Mouse (Mus musculus): ENCODE data around the gene Gm7534.

The Gm7534 gene

DNA sequence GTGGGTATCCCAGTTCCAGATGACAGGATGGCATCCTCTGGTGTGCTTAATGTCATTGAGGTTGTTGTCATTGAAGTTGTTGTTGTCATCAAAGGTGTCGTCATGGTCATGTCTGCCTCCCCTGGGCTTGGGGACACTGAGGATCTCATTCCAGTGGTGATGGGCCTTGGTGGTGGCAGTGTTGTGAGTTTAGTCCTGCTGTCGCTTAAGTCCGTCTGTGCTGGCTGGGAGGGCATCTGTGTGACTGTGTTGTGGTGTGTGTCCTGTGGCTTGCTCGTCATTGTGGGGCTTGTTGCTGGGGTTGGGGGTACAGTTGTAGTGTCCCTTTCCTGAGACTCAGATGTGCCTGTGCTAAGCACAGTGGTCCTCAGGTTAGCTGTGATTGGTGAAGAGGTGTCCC lies at the start of gene Gm7534:
TSS of gene Gm7534 (minus strand) at position 101 of the 400 bp plus-strand sequence.
- WGBS, result 94% methylated on average over 4 of the region's 4 CpGs

DNA sequence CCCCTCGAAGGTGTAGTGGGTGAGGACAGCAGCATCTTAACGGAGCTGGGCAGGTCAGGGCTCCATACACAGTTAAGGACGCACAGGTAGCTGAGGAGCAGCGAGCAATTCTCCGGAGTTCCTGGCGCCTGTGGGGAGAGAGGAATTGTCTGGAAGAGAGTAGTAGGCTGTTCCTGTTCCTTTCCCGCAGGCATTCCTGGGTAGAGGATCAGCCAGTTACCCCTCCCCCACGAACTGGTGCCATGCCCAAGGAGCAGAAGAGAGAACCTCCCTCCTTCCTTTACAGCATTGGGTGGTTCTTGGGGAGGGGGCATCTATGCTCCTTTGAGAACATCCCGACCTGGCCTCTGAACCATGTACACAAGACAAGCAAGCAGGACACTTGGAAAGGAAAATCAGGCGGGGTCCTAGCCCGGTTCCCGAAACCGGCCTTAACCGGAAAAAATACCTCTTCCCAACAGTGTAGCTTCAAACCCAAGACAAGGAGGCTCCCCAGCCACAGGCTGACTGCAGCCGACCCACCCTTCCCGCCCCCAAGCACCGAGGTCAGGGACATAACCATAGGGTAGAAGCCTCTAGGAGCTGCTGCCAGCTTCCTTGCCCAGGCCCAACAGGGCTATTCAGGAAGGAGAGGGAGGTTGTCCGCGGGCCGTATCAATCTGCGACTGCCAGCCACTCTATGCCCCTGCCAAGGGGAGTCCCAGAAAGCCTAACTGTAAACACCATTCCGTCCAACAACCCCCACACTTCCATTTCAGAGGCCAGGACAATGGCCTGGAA lies 49.5 kb upstream of the Gm7534 start:
- 27% methylated on average over 22 of the region's 22 CpGs for WGBS

DNA sequence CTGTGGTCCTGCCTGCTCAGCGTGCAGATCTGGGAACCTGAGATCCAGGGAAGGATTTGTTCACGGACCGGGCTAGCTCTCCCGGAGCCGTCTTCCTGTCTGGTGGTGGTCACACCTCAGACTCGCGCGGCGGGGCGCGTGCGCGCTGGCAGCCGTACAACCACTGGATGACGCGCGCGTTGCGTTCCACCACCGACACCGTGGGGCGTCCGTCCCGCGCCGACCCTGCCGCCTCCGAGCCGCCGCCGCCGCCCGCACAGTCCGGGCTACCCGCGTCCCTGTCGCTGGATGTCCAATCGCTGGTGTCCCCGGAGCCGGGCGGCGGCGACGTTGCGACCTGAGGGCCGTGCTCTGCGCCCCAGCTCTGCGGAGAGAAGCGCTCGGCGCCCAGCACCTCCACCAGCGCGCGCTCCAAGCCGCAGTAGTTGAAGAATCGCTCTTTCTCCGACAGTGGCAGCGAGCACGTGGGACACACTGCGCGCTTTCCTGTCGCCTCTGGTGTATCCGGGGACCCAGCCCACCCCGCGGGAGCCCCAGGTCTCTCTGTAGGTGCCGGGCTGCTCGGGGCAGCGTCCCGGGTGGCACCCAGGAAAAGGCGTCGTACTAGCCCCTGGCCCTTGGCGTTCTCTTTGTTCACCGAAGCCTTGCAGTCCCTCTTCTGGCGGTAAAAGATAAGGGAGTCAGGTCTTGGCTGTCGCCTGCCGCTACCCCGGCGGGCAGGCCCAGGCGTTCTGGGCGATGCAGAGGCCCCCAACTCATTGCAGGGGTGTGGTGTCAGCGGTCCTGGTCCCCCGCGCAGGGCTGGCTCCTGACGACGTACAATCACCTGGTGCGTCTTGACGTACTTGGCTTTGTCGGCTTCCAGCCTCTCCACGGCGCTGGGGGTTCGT lies 48.7 kb upstream of the Gm7534 start:
- 2% methylated on average over 91 of the region's 91 CpGs for WGBS

DNA sequence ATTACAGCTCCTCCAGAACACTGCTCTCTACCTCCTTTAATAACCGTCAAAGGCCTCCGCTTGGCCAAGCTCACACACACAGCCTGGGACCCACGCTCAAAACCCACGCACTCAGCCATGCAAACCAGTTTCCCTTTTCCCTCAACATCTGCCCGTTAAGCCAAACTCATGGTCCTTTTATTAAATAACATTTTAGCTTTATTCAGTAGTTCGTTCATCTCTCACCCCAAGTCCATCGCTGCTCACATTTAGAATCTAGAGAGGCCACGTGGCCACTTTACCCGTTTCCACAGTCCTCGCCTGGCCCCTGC lies 48.1 kb upstream of the Gm7534 start:
- 3% methylated on average over 10 of the region's 10 CpGs for WGBS

DNA sequence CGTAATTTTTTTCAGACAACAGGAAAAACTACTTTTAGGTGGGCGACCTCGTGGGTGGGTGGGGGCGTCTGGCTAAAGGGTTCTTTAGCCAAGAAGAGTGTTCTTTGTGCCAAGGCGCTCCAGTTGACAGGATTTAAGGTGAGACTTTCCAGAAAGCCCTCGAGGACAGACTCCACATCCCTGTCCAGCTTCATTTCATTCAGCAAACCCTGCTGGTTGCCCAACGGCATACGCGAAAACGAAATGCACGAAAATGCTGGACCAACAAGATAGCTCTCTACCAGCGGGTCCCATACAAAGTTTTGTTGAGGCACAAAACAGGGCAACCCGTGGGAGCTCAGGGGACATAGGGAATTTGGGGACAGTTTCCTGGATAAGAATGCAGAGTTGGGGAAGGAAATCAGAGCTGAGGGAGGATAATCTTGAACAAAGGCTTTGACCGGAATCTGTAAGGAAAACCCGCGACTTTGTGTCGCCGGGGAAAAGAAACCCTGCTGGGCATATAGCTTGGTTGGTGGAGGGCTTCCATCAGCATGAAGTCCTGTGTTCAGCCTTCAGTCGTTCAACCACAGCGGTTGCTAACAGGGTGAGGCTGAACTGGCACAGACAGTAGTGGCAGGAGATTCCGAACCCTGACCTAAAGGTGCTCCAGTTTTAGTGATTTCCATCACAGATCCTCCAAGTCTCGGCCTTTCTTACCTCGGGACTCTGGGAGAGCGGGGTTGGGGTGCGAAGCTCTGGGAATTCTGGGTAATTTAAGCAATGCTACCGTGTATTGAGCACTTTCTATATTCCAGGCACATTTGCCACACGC lies 47.5 kb upstream of the Gm7534 start:
- WGBS, result 7% methylated on average over 27 of the region's 27 CpGs

DNA sequence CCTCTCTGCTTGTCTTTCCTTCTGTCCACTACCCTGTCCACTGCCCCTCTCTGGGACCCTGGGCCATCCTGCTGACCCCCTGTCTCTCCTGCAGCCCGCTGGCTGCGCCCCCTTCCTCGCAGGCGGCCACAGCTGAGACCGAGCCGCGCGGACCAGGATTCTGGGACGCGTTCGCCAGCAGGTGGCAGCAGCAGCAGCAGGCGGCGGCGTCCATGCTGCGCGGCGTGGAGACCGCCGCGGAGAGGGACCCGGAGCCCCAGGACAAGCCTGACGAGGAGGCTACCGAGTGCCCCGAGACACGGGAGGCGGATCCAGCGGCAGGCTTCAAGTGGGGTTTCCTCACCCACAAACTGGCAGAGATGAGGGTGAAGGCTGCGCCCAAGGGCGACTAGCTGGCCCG lies 46.8 kb upstream of the Gm7534 start:
- 2% methylated on average over 30 of the region's 30 CpGs for WGBS

DNA sequence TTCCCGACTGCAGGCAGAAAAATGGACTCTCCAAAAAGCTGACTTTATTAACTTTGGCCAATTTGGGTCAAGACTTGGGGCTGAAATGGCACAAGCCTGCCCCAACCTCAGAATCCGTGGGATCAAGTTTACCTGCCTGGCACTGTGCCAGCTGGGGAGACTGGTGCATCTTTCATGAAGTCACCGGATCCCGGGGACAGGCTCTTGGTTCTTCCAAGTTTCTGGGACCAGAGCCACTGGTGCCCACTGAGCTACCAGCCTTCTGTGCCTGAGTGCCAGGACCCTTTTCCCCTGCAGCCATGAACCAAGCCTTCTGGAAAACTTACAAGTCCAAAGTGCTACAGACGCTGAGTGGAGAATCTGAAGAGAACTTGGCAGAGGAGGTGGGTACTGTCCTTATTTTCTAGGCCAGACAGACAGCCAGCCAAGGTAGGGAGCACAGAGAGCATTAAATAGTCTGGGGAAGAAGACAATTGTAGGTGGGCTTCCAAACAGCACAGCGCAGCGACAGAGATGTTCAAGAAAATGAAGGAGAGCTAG lies 44.0 kb upstream of the Gm7534 start, which contains the start of gene Gm30191:
TSS of gene Gm30191 (plus strand) at position 217 of the 540 bp plus-strand sequence.
- 65% methylated on average over 7 of the region's 7 CpGs for WGBS

DNA sequence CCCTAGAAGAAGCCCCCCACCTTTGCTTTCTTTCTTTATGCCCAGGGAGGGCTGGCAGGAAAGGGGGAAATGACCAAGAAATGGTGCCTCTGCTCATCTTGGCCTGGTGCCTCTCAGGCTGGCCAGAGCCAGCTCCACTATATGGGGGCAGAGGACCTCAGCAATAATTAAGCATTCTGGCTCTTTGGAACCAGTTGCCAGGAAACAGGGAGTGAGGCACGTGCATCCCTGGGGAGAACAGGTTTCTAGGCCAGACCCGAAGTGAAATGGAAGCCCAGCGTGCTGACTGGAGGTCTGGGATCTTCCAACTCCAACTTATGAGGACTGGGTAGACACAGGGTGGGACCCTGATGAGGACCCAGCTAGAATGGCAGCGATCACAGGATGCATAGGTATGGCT lies 43.5 kb upstream of the Gm7534 start:
- WGBS, result 49% methylated on average over 4 of the region's 4 CpGs

DNA sequence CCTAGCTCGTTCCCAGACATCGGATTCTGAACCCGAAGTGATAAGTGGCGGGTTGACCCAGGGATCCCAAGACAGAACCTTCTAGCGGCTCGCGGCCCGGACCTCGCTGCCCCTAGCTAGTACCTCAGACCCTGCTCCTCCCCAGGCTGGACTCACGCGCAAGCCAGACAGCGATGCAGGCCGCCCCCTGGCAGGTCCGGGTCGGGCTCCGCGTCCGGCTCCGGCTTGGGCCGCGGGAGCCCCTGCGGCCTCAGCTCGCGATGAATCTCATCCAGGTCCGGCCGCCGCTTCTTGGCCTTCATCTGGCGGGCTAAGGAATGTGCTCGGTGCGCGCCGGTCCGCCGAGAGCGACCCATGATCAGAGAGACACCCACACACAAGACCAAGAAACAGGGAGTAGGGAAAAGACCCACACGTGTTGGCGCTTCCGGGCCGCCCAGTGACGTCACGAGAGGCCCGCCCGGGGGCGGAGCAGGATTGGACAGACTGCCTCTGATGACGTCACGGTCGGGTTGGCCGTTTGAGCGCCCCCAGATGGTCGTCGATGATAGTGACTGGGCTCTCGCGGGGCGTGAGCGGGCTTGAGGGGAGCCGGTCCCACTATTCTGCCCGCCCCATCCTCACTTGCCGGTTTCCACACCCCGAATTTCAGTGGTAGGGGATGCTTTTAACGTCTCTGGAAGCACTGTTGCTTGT lies 42.5 kb upstream of the Gm7534 start, which contains the start of gene Zfp593:
TSS of gene Zfp593 (minus strand) at position 445 of the 696 bp plus-strand sequence.
- under 1% methylated on average over 60 of the region's 60 CpGs for WGBS

DNA sequence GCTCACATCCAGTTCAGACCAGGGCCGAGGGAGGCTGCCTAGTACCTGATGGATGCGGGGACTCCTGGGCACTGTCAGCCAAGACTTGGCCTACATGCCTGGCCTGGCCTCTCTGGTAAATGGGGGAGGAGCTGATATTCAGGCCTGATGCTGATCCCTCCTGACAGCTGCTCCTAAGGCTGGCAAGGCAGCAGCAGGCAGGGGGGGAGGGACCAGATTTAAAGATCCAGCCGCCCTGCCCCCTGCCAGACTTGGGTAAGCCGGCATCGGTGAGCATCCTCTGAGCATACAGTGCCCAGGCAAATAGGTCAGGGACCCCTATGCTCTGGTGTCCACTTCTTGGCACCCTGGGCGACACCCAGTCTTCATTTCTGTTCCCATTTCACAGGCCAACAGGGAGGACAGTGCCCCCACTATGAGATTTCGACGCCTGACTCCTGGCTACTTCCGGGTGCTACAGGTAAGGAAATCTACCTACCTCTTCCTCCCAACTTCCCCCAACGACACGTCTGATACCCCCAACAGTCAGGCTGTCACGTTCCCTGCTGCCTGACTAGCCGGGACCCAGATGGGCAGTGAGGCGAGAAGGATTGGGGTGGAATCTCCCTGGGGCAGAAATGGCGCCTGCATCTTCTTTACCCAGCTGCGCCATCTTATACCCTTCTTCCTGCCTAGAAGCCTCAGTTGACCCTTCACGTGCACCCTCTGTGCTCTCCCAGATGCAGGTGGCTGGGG lies 40.9 kb upstream of the Gm7534 start, which contains the start of gene E130218I03Rik:
TSS of gene E130218I03Rik (plus strand) at position 147 of the 735 bp plus-strand sequence.
- WGBS, result 96% methylated on average over 17 of the region's 17 CpGs

DNA sequence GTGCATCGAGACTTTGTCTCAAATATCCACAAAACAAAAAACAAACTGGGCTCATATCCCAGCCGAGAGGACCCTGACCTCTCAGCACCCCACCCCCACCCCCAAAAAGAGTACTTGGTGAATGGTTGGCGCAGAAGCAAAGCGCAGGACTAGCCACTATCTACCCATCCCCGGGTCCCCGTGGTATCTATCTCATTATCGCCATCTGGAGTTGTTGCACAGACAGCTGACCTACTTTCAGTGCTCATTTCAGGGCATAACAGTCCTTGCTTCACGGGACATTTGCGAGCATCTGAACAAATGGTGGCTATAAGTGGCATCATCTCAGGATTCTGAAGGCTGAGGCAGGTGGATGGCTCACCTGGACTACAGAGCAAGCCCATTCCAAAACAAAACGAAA lies 35.9 kb upstream of the Gm7534 start:
- WGBS, result 9% methylated on average over 10 of the region's 10 CpGs

DNA sequence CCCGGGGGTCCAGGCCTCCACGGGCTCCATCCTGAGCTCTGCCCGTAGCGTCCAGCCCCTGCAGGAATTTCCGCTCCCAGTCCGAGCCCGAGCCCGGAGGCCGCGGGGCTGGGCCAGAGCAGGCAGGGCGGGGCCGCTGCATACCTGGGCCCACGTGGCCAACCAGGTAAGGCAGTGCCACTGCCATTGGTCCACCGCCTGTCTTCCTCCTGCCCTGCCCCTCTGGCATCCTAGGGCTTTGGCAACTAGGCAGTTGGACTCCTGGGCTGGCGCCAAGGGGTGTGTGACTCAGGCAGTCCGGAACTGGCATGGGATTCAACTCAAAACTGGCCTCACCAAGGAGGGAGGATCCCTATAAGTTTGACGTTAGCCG lies 35.5 kb upstream of the Gm7534 start, which contains the start of gene Cnksr1:
TSS of gene Cnksr1 (minus strand) at position 121 of the 373 bp plus-strand sequence.
- 4% methylated on average over 18 of the region's 18 CpGs for WGBS

DNA sequence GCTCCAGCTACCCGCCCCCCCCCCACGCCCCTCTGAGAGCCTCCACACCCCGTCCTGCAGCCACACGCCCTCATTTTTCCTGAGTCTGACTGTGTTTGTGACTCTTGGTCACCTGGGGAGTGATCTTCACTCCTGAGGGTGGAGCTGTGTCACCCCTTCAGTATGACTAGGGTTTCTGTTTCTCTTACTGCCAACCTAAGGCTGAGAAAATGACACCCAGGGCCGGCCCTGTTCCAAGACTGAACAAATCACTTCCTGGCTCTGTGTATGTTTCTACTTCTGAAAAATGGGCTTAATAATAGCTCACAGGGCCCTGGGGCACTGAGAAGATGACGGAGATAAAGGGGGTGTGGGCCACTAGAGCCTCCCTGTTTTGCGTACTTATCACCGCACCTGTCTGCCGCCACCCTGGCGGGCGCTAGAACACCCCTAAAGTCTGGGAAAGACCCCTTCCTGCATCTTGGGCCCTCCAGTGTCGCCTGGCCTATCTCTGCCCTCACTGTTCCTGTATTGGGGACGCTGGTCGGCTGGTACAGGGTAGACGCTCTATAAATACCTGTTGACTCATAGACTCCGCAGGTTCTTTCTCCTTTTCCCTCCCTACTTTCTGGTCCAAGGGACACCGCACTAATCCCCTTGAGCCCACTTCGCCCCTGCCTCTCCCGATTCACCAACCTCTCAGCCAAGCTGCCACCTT lies 34.9 kb upstream of the Gm7534 start:
- WGBS, result 52% methylated on average over 19 of the region's 19 CpGs

DNA sequence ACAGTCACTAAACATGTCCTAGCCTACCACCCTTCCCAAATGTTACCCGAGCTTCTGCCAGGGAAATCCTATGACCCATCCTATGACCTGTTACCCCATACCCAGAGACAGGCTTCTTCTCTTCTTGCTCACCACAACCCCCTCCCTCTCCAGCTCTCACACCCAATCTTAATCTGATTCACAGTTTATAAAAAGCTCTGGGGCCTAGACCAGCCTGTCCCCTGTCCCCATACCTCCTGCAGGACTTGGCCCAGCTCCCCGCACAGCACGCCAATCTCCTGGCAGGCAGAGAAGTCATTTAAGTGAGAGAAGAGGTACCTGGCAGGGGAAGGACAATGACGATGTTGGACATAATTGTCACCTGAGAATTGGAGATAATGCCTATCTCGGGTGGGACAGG lies 32.1 kb upstream of the Gm7534 start:
- WGBS, result 88% methylated on average over 5 of the region's 5 CpGs

DNA sequence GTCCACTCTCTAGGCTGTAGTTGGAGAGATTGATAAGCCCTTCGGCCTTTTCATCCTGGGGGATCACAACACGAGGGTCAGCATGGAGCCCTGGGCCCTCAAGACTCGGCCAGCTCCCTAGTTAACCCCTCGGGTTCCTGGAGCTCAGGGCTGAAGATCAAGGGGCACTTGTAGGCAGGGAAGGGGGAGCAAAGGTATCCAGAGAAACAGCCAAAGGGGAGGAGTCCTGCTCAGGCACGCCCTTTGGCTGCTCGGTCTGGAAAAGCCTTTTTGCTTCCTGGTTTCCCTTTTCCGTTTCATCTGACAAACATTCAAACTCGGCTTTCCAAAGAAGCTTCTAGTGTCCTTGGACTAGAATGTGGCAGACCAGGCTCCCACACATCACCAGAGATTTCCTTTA lies 27.6 kb upstream of the Gm7534 start:
- WGBS, result 61% methylated on average over 8 of the region's 8 CpGs

DNA sequence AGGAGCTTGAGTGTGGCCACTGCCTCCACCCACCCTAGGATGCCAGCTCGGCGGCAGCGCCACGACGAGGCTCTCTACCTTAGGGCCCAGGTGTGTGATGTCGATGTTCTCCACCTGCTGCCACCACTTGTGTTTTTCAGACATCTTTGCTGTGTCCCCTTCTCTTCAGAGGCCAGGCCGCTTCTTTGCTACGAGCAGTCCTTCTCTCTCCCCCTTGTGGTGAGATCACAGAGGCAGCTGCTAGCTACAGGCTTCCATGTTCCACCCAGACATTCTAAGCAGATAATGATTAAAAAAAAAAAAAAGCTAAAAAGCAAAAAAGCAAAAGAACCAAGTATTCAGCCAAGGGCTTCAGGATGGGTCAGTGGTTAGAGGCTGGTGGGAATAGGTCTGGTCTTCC lies 24.4 kb upstream of the Gm7534 start, which contains the start of gene Catsper4:
TSS of gene Catsper4 (minus strand) at position 190 of the 400 bp plus-strand sequence.
- 74% methylated on average over 8 of the region's 8 CpGs for WGBS

DNA sequence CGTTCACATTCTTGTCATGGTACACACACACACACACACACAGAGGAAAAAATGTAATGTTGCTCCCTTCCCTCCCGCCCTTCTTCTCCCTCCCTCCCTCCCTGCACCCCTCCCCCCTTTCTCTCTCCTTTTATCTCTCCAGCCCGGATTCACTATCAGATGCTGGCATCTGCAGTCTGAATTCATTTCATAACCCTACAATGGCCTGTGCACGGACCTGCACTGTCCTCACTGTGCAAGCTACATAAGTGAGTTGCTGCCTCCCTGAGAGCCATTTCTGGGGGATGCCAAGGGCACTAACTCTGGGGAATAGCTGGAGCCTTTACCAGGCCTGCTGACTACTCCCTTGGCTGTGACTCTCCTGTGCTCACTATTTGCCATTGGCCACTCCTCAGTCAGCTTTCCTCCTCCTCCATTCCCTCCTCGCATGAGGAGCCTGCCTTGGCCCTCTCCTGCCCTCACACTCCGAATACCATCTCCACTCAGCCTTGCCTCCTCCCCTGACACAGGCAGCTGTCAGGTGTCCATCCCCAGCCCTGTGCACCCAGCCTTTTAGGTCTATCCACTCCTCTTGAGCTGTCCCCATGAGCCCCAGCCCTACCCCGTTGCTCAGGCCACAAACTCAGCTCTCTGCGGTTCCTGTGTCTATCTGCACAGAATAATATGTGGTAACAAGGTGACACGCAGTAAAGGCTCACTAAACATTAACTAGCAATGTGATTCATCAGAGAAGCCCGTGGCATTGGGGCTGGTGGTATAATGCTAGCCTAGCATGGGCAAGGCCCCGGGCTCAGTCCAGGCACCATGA lies 20.2 kb upstream of the Gm7534 start:
- 75% methylated on average over 11 of the region's 11 CpGs for WGBS

DNA sequence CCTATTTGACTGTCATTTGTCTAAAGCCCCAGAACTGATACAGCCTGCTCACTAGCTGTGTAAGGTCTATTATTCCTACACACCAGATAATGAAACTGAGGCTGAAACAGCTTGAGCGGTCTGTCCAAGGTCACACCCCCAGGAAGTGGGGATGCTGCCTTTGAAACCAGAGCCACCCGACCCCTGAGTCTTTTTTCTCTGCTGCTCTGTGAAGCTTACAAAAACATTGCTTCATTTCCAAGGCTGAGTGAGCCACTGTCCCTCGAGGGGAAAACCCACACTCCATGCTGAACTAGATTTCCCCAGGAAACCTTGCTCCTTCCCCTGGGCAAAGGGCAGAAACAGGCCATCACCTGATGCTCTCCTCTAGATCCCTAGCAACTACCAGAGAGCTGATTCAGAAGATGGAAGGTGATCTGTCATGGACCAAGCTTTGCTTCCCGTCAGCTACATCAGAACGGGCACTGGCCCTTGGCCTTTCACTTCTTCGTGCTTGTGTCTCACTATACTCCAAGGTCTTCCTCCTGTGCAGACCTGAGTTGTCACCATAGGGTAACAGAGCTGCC lies 3.8 kb upstream of the Gm7534 start:
- WGBS, result 73% methylated on average over 6 of the region's 6 CpGs

All from cerebral cortex, adult 2 months (tissue).